Mouse (Mus musculus) kidney, adult 11 months (tissue): ENCODE data around the gene Poc1b.

Source experiments
- DNase-seq: peaks from one replicate; pipeline ENCODE4 v3.0.0; 2022

The Poc1b gene

GRCm38 (mm10) chr10:99161987-99162582 is 55.2 kb downstream of the Poc1b start:
- DNase-seq = no peak

GRCm38 (mm10) chr10:99163002-99163401 is 56.2 kb downstream of the Poc1b start:
- no peak for DNase-seq

- DNase-seq = no peak
Observed at GRCm38 (mm10) chr10:99164871-99165477, 58.1 kb downstream of the Poc1b start.

- peak; percentile 68 for DNase-seq
Observed at GRCm38 (mm10) chr10:99165751-99166282, 59.0 kb downstream of the Poc1b start.

GRCm38 (mm10) chr10:99166392-99166791 is 59.6 kb downstream of the Poc1b start:
- DNase-seq = no peak

- DNase-seq = no peak
Observed at GRCm38 (mm10) chr10:99168404-99168803, 61.6 kb downstream of the Poc1b start.

- DNase-seq = peak; percentile 24
Observed at GRCm38 (mm10) chr10:99168840-99169764, 62.3 kb downstream of the Poc1b start.

- no peak for DNase-seq
Observed at GRCm38 (mm10) chr10:99169765-99170129, 62.9 kb downstream of the Poc1b start.

GRCm38 (mm10) chr10:99171961-99172497 is 65.2 kb downstream of the Poc1b start:
- DNase-seq = peak; percentile 73

GRCm38 (mm10) chr10:99172906-99173507 is 66.2 kb downstream of the Poc1b start:
- DNase-seq = no peak

- DNase-seq = no peak
Observed at GRCm38 (mm10) chr10:99176911-99177310, 70.1 kb downstream of the Poc1b start.

- no peak for DNase-seq
Observed at GRCm38 (mm10) chr10:99178118-99178517, 71.3 kb downstream of the Poc1b start.

GRCm38 (mm10) chr10:99179122-99179521 is 72.3 kb downstream of the Poc1b start:
- DNase-seq = no peak

GRCm38 (mm10) chr10:99179566-99179965 is 72.7 kb downstream of the Poc1b start:
- no peak for DNase-seq

GRCm38 (mm10) chr10:99181497-99181896 is 74.7 kb downstream of the Poc1b start:
- DNase-seq = no peak

- DNase-seq = no peak
Observed at GRCm38 (mm10) chr10:99182107-99182506, 75.3 kb downstream of the Poc1b start.

- no peak for DNase-seq
Observed at GRCm38 (mm10) chr10:99188175-99188574, 81.3 kb downstream of the Poc1b start.

- DNase-seq = no peak
Observed at GRCm38 (mm10) chr10:99188656-99189603, 82.1 kb downstream of the Poc1b start.

- DNase-seq = peak; percentile 43
Observed at GRCm38 (mm10) chr10:99190798-99191197, 84.0 kb downstream of the Poc1b start.

GRCm38 (mm10) chr10:99194451-99195055 is 87.7 kb downstream of the Poc1b start:
- DNase-seq = no peak

- DNase-seq = no peak
Observed at GRCm38 (mm10) chr10:99196556-99196955, 89.7 kb downstream of the Poc1b start.
